ENCODE assay signal across 8 mouse cellular contexts in genomic region chr3:88422020-88422720, GRCm38 (mm10). TPM values are rescaled to one million over a fixed set of nuclear protein-coding genes. Genes with fewer than 3 reads are reported as not detected.
DNase-seq lines count a peak whose midpoint lies in the region; ATAC-seq lines count a peak whose summit lies in the region.

No protein-coding gene starts in this region.

- peak overlapping the region; percentile 42; the same call in 1 of the 2 replicates for H3K9ac ChIP-seq in kidney, embryonic 16.5 days (replicated peaks; ENCODE audit: low read length)

- 44% methylated on average over 9 of the region's 9 CpGs for WGBS in kidney, embryonic 16.5 days

- intact Hi-C loops in left cerebral cortex, postnatal 25 days (cut with DNase I), result no loop called here
- intact Hi-C loops in left cerebral cortex, postnatal 10 days (cut with DNase I), result no loop called here

- H3K27me3 ChIP-seq in kidney, embryonic 16.5 days (ENCODE audit: insufficient read depth, low read length), result no peaks in the 10 kb centered on the region

- peaks cover 31% of the 10 kb centered on the region for H3K36me3 ChIP-seq in kidney, embryonic 16.5 days (ENCODE audit: insufficient read depth, low read length)

- no peak overlapping the region for H3K4me3 ChIP-seq in kidney, embryonic 16.5 days (ENCODE audit: low read length)

- no peak for ATAC-seq in kidney, embryonic 16.5 days (ENCODE audit: low FRiP score, low TSS enrichment)
- ATAC-seq in megakaryocyte-erythroid progenitor cell, adult 5-6 weeks (replicated peaks; ENCODE audit: low FRiP score, low TSS enrichment, poor library complexity, severe bottlenecking), result peak; percentile 69

- H3K4me2 ChIP-seq in kidney, embryonic 16.5 days (replicated peaks; ENCODE audit: low read depth, low read length), result no peak overlapping the region

- H3K27ac ChIP-seq in kidney, embryonic 16.5 days (ENCODE audit: low read length), result no peak overlapping the region

- peak; percentile 36 to 68 for DNase-seq in left cerebral cortex, postnatal 25 days (ENCODE audit: low spot score in 2 of 2)
- no peak for DNase-seq in left cerebral cortex, postnatal 10 days (ENCODE audit: extremely low spot score in 1 of 2, low spot score in 2 of 2)
- DNase-seq in cerebellum, postnatal 14 days, result peak; percentile 76 to 81
- no peak for DNase-seq in ovary, postnatal 36 days (ENCODE audit: low spot score)
- DNase-seq in heart, adult 8-10 months (ENCODE audit: low spot score), result no peak
- DNase-seq in thymus, postnatal 25 days, result no peak

- H3K9me3 ChIP-seq in kidney, embryonic 16.5 days (ENCODE audit: low read length), result no peaks in the 10 kb centered on the region

- H3K4me1 ChIP-seq in kidney, embryonic 16.5 days (ENCODE audit: insufficient read depth, low read length), result peaks cover 16% of the 10 kb centered on the region

RNA-seq across cellular contexts. Expression of gene Slc25a44, which starts 2.8 kb away (rescaled TPM):
- 10 to 100 TPM; 77.4 to 79.3 TPM for total RNA-seq in left cerebral cortex, postnatal 25 days (2021)
- 10 to 100 TPM; 60.3 to 62.5 TPM for total RNA-seq in left cerebral cortex, postnatal 10 days (2021)
- 21.7 and 22.2 TPM in 2 replicates for polyA plus RNA-seq in kidney, embryonic 16.5 days (2015; fragmentation: Nextera tagmentation; extraction: Ambion mirVana)
- total RNA-seq in megakaryocyte-erythroid progenitor cell, adult 5-6 weeks (2014; fragmentation: Nextera tagmentation), result 28.0 and 30.2 TPM in 2 replicates
- total RNA-seq in megakaryocyte-erythroid progenitor cell, adult 5-6 weeks (2017), result 18.9 and 31.7 TPM in 2 replicates
- 10 to 100 TPM; 13.1 to 14.7 (median 14.1) TPM for total RNA-seq in heart, adult 8-10 months (2022)

RNA-seq across cellular contexts. Expression of gene Pmf1, which starts 12.0 kb away (rescaled TPM):
- 1 to 10 TPM; 5.1 to 6.2 TPM for total RNA-seq in left cerebral cortex, postnatal 25 days (2021)
- 10 to 100 TPM; 10.3 to 11.5 TPM for total RNA-seq in left cerebral cortex, postnatal 10 days (2021)
- 144 and 152 TPM in 2 replicates for polyA plus RNA-seq in kidney, embryonic 16.5 days (2015; fragmentation: Nextera tagmentation; extraction: Ambion mirVana)
- 188 and 207 TPM in 2 replicates for total RNA-seq in megakaryocyte-erythroid progenitor cell, adult 5-6 weeks (2014; fragmentation: Nextera tagmentation)
- total RNA-seq in megakaryocyte-erythroid progenitor cell, adult 5-6 weeks (2017), result 87.9 and 145 TPM in 2 replicates
- 10 to 100 TPM; 16.2 to 19.9 (median 16.7) TPM for total RNA-seq in heart, adult 8-10 months (2022)

RNA-seq across cellular contexts. Expression of gene Bglap, which starts 37.9 kb away (rescaled TPM):
- 1 to 10 TPM in 1 of 2 experiments, under 1 TPM in 1; 0.96 to 4.2 TPM for total RNA-seq in left cerebral cortex, postnatal 25 days (2021)
- 1 to 10 TPM in 1 of 2 experiments, under 1 TPM in 1; 0.95 to 2.6 TPM for total RNA-seq in left cerebral cortex, postnatal 10 days (2021)
- polyA plus RNA-seq in kidney, embryonic 16.5 days (2015; fragmentation: Nextera tagmentation; extraction: Ambion mirVana), result 0.56 TPM in 1 of 2 replicates, not detected in the other
- total RNA-seq in megakaryocyte-erythroid progenitor cell, adult 5-6 weeks (2014; fragmentation: Nextera tagmentation), result 2.8 TPM in 1 of 2 replicates, not detected in the other
- total RNA-seq in megakaryocyte-erythroid progenitor cell, adult 5-6 weeks (2017), result not detected in 2 replicates
- not detected for total RNA-seq in heart, adult 8-10 months (2022)

RNA-seq across cellular contexts. Expression of gene Sema4a, which starts 38.8 kb away (rescaled TPM):
- total RNA-seq in left cerebral cortex, postnatal 25 days (2021), result 10 to 100 TPM; 49.2 to 57.9 TPM
- total RNA-seq in left cerebral cortex, postnatal 10 days (2021), result 10 to 100 TPM; 46.5 to 52.6 TPM
- 19.6 and 25.3 TPM in 2 replicates for polyA plus RNA-seq in kidney, embryonic 16.5 days (2015; fragmentation: Nextera tagmentation; extraction: Ambion mirVana)
- total RNA-seq in megakaryocyte-erythroid progenitor cell, adult 5-6 weeks (2014; fragmentation: Nextera tagmentation), result 2.6 and 4.1 TPM in 2 replicates
- total RNA-seq in megakaryocyte-erythroid progenitor cell, adult 5-6 weeks (2017), result 1.1 and 2.1 TPM in 2 replicates
- 1 to 10 TPM; 2.6 to 4.7 (median 3.8) TPM for total RNA-seq in heart, adult 8-10 months (2022)

RNA-seq across cellular contexts. Expression of gene Bglap2, which starts 43.7 kb away (rescaled TPM):
- not detected for total RNA-seq in left cerebral cortex, postnatal 25 days (2021)
- not detected for total RNA-seq in left cerebral cortex, postnatal 10 days (2021)
- polyA plus RNA-seq in kidney, embryonic 16.5 days (2015; fragmentation: Nextera tagmentation; extraction: Ambion mirVana), result not detected in 2 replicates
- total RNA-seq in megakaryocyte-erythroid progenitor cell, adult 5-6 weeks (2014; fragmentation: Nextera tagmentation), result not detected in 2 replicates
- total RNA-seq in megakaryocyte-erythroid progenitor cell, adult 5-6 weeks (2017), result not detected in 2 replicates
- not detected for total RNA-seq in heart, adult 8-10 months (2022)

Comparison
In these comparisons a context has a peak if more than half of its experiments do, and no peak if none do; other contexts are left out.
1. DNase-seq: peak in left cerebral cortex, postnatal 25 days (2 of 2) and cerebellum, postnatal 14 days (2 of 2); none in left cerebral cortex, postnatal 10 days (0 of 2), ovary, postnatal 36 days (single experiment), heart, adult 8-10 months (single experiment) and thymus, postnatal 25 days (single experiment).
2. RNA of gene Pmf1, which starts 12.0 kb away (total RNA-seq): 87.9 to 207 TPM in megakaryocyte-erythroid progenitor cell, adult 5-6 weeks; 16.2 to 19.9 TPM in heart, adult 8-10 months, 10.3 to 11.5 TPM in left cerebral cortex, postnatal 10 days and 5.1 to 6.2 TPM in left cerebral cortex, postnatal 25 days; every median in the first group is over 4 times any median in the second.